Mouse (Mus musculus): ENCODE results near the gene Ubc.

- TF ChIP-seq FLI1 (IDR thresholded peaks at IDR 0.05; ENCODE audit: low read length) (no peak), GATA1 (IDR thresholded peaks at IDR 0.05; ENCODE audit: borderline replicate concordance, low read length) (no peak)
Observed at GRCm38 (mm10) chr5:125337526-125337925, 52.5 kb downstream of the Ubc start.

Data from megakaryocyte, embryonic 14.5 days (primary cell).